Mouse (Mus musculus) C2C12 (cell line): ENCODE data around the gene Atp13a1.

Experiments used
- CEBPB ChIP-seq: IDR thresholded peaks from one replicate; pipeline ENCODE4 v1.6.1; 2011; ENCODE audit warnings: low read depth, mild to moderate bottlenecking, control low read depth, moderate library complexity
- CTCF ChIP-seq: IDR thresholded peaks from one replicate; pipeline ENCODE4 v1.5.1; 2011; ENCODE audit not compliant: control insufficient read depth, insufficient read depth, insufficient read length
- FOSL1 ChIP-seq: IDR thresholded peaks from one replicate; pipeline ENCODE4 v1.8.0; 2011; ENCODE audit warnings: mild to moderate bottlenecking, low read length; ENCODE audit not compliant: poor library complexity, insufficient read depth, severe bottlenecking
- MAX ChIP-seq: IDR thresholded peaks from one replicate; pipeline ENCODE4 v1.6.1; 2011; ENCODE audit warnings: mild to moderate bottlenecking, control low read depth
- MYOG ChIP-seq: IDR thresholded peaks from one replicate; pipeline ENCODE4 v1.6.1; 2011; ENCODE audit not compliant: control insufficient read depth, insufficient read length; ENCODE audit errors: extremely low read depth

DNA sequence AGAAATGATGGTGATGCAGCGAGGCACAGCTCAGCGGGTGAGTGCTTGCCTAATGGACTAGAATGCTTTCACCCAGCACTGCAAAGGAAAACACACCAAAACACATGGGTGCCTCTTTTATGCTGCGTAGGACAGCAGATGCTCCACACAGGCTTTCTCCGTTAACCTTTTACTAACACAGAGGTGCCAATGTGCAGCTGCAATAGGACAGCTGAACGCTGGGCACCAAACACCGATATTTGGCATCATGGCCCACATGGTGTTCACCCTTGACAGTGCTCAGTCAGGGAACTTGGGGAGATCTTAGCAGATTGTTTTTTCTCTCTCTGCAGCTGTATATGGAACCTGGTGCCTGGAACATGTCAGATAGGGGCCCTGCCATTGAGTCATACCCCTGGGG lies 3.9 kb downstream of the Atp13a1 start:
- TF ChIP-seq CTCF = no peak
- no peak for TF ChIP-seq CEBPB
- TF ChIP-seq FOSL1 = no peak
- no peak for TF ChIP-seq MAX
- TF ChIP-seq MYOG = no peak
